Mouse (Mus musculus) kidney, embryonic 14.5 days (tissue): ENCODE measurements at regions not wholly inside any gene's neighbourhood (a gene's known extent, or its start where the extent isn't known, plus 50 kb on each side); places are given as distances from the start of the nearest gene placed in this dataset.

Experiments used
- ATAC-seq: fragments of 200-750 bp; cut with Nextera tagmentation; 2 replicates; pipeline ENCODE4 v1.8.0; 2017; ENCODE audit warnings: moderate number of reproducible peaks, mild to moderate bottlenecking, moderate TSS enrichment, moderate library complexity; ENCODE audit not compliant: low FRiP score, low TSS enrichment
- H3K27ac ChIP-seq: fragments of 300-500 bp; sonication (generic); 2 replicates; pipeline ENCODE4 v1.5.1; 2014; ENCODE audit warnings: low read depth, mild to moderate bottlenecking, low read length, moderate library complexity, mixed read lengths
- H3K27me3 ChIP-seq: fragments of 300-500 bp; sonication (generic); 2 replicates; pipeline ENCODE4 v1.6.1; 2014; ENCODE audit warnings: mild to moderate bottlenecking, low read length; ENCODE audit not compliant: control insufficient read depth, insufficient read depth
- H3K36me3 ChIP-seq: fragments of 300-500 bp; sonication (generic); 2 replicates; pipeline ENCODE4 v1.6.1; 2014; ENCODE audit warnings: low read length, mixed read lengths; ENCODE audit not compliant: control insufficient read depth, insufficient read depth
- H3K4me1 ChIP-seq: fragments of 300-500 bp; sonication (generic); 2 replicates; pipeline ENCODE4 v1.6.1; 2014; ENCODE audit warnings: low read length, mixed read lengths; ENCODE audit not compliant: control insufficient read depth, insufficient read depth
- H3K4me2 ChIP-seq: fragments of 300-500 bp; sonication (generic); replicated peaks from 2 replicates; pipeline ENCODE4 v1.6.1; 2014; ENCODE audit warnings: low read depth, mild to moderate bottlenecking, low read length
- H3K4me3 ChIP-seq: fragments of 300-500 bp; sonication (generic); 2 replicates; pipeline ENCODE4 v1.5.1; 2014; ENCODE audit warnings: mild to moderate bottlenecking, low read length
- H3K9ac ChIP-seq: fragments of 300-500 bp; sonication (generic); 2 replicates; pipeline ENCODE4 v1.6.1; 2014; ENCODE audit warnings: low read depth, mild to moderate bottlenecking, low read length, moderate library complexity
- H3K9me3 ChIP-seq: fragments of 300-500 bp; sonication (generic); 2 replicates; pipeline ENCODE4 v1.6.1; 2016; ENCODE audit warnings: low read length; ENCODE audit not compliant: control insufficient read depth
- WGBS: fragments of 180-500 bp; shearing (Covaris S2); extraction: QIAGEN DNeasy Blood & Tissue Kit; methylation state at CpG from one replicate; pipeline ENCODE4 v1.1.7; 2014; 5-methylcytosine and 5-hydroxymethylcytosine counted together

DNA sequence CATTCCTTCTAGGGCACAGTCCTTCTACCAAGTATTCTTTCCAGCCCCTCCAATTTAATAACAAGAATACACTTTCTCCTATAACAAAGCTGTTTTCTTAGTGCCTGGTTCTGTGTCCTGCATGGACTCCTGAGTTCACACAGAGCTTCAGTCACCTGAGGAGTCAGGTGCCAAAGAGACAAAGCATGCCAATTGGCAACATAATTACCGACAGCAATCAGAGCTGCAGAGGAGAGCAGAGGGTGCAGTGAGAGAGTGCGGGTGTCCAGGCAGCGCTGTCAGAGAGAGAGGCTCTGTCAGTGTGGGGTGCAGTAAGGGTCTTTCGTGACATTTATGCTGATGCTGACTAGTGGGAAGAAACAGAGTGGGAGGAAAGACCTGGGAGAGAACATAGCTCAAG is 807.2 kb upstream of the Car8 start:
- Histone ChIP-seq H3K4me3 (no peak overlapping the region), H3K4me2 (no peak overlapping the region), H3K36me3 (no peaks in the 10 kb centered on the region), H3K9me3 (no peaks in the 10 kb centered on the region), H3K4me1 (no peaks in the 10 kb centered on the region), H3K27ac (no peak overlapping the region), H3K9ac (no peak overlapping the region), H3K27me3 (no peaks in the 10 kb centered on the region)
- no peak for ATAC-seq
- 67% methylated on average over 4 of the region's 4 CpGs for WGBS

DNA sequence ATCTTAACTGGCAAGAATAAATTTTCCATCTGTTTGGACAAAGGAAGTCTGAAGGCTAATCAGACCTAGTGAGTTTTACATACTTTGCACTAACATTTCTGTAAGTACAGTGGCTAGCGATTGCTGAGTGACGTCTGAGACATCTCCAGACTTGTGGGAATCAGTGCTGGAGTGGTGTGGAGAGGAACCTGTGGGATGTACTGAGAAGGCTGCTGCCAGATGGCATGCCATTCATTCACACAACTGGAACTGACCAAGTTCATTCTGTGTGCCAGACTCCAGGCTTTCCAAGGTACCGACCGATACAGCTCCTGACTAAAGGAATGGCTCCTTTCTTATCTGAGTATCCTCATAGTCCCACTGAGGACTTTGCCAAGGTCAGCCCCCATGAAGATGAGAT is 797.2 kb upstream of the Car8 start:
- H3K9ac ChIP-seq = no peak overlapping the region
- no peak overlapping the region for H3K4me3 ChIP-seq
- no peaks in the 10 kb centered on the region for H3K36me3 ChIP-seq
- no peaks in the 10 kb centered on the region for H3K9me3 ChIP-seq
- no peaks in the 10 kb centered on the region for H3K4me1 ChIP-seq
- no peak for ATAC-seq
- H3K4me2 ChIP-seq = no peak overlapping the region
- H3K27ac ChIP-seq = no peak overlapping the region
- no peaks in the 10 kb centered on the region for H3K27me3 ChIP-seq
- 81% methylated on average over 4 of the region's 4 CpGs for WGBS

DNA sequence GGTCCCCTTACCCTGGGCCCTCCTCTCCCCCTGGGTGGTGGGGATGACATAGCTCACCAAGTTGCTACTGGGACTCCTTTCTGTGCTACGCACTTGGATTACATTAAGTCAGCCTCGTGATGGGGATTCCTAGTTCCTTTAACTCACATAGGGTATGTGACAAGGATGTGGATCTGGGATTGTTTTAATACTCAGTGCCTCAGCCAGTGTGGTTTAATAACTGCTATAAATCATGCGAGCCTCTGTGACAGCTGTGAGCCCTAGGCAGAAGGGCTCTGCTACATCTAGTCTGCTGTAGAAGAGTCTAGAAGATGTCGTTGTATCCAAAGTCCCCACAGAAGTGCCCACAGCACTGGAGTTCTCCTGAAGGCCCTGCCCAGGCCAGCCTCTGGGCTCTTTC is 796.5 kb upstream of the Car8 start:
- no peaks in the 10 kb centered on the region for H3K27me3 ChIP-seq
- no peak overlapping the region for H3K4me2 ChIP-seq
- no peak overlapping the region for H3K9ac ChIP-seq
- H3K27ac ChIP-seq = no peak overlapping the region
- ATAC-seq = peak; percentile 47; the same call in 1 of the 2 replicates
- 51% methylated on average over 4 of the region's 4 CpGs for WGBS
- no peaks in the 10 kb centered on the region for H3K36me3 ChIP-seq
- H3K4me1 ChIP-seq = no peaks in the 10 kb centered on the region
- H3K4me3 ChIP-seq = no peak overlapping the region
- H3K9me3 ChIP-seq = no peaks in the 10 kb centered on the region

DNA sequence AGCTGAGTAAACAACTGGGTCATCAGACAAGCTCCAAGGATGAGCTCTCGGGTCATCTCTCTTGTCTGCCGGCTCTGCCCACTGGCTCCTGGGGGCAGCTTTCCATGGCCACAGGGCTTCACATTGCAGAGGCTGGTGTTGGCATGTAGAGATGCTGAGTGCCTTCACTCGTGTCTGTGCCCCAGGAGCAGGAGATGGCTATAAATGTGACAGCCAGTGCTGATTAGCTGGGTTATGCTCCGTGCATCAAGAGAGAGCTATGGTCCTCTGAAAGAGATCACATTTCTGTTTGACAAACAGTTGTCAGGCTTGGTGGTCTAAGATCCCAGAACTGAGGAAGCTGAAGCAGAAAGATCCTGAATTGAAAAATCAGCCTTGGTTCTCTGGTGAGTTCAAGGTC is 795.4 kb upstream of the Car8 start:
- Histone ChIP-seq H3K27me3 (no peaks in the 10 kb centered on the region), H3K27ac (no peak overlapping the region), H3K9ac (no peak overlapping the region), H3K9me3 (no peaks in the 10 kb centered on the region), H3K4me3 (no peak overlapping the region), H3K4me2 (no peak overlapping the region), H3K36me3 (no peaks in the 10 kb centered on the region), H3K4me1 (no peaks in the 10 kb centered on the region)
- WGBS = 15% methylated on average over 4 of the region's 4 CpGs
- ATAC-seq = peak; percentile 62

DNA sequence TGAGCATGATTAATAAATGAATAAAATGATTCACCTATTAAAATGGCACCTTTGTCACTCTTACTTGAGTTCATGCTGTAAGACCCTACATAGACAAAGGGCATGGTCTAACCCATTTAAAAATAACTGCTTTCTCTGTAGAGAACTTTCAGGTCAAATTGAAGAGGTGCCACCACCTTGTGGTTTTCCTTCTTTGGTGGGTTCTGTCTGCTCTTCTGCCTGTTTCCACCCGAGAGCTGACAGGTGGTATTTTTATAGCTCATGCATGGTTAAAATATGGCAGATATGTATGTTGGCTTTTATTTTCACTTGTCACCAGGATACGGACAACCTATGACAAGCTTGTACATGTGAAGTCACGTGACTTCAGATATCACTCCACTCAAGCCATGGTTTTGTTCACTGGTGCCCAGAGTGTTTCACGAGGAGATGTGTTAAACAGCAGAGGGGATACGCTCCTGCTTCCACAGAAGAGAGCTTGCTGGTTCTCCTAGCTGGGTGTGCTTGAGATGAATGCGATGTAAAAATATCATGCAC is 794.3 kb upstream of the Car8 start:
- Histone ChIP-seq H3K27ac (no peak overlapping the region), H3K9me3 (no peaks in the 10 kb centered on the region), H3K4me1 (peaks cover 8% of the 10 kb centered on the region), H3K4me3 (no peak overlapping the region), H3K27me3 (no peaks in the 10 kb centered on the region), H3K4me2 (no peak overlapping the region), H3K36me3 (no peaks in the 10 kb centered on the region), H3K9ac (no peak overlapping the region)
- ATAC-seq = no peak
- WGBS = 89% methylated on average over 6 of the region's 6 CpGs

DNA sequence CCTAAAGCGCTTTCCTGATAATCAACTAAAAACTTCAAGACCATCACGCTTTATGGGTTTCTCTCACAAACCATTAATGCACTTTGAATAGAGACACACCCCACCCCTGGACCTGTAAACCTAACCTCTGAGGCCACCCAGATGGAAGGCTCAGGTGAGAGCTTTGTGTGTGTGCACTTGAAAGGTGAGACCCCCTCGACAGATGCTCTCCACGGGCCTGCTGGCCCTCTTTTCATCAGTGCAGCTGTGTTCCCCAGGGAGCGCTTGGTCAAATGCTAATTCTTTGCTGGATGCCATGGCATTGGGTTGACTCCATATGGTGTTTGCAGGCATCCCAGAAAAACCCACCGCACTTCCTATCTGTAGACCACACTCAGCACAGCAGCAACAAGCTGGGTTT is 792.8 kb upstream of the Car8 start:
- H3K4me3 ChIP-seq = no peak overlapping the region
- peaks cover 8% of the 10 kb centered on the region for H3K4me1 ChIP-seq
- WGBS = 57% methylated on average over 6 of the region's 6 CpGs
- no peak for ATAC-seq
- no peaks in the 10 kb centered on the region for H3K36me3 ChIP-seq
- H3K27me3 ChIP-seq = no peaks in the 10 kb centered on the region
- H3K27ac ChIP-seq = no peak overlapping the region
- H3K9ac ChIP-seq = no peak overlapping the region
- H3K4me2 ChIP-seq = no peak overlapping the region
- H3K9me3 ChIP-seq = no peaks in the 10 kb centered on the region

DNA sequence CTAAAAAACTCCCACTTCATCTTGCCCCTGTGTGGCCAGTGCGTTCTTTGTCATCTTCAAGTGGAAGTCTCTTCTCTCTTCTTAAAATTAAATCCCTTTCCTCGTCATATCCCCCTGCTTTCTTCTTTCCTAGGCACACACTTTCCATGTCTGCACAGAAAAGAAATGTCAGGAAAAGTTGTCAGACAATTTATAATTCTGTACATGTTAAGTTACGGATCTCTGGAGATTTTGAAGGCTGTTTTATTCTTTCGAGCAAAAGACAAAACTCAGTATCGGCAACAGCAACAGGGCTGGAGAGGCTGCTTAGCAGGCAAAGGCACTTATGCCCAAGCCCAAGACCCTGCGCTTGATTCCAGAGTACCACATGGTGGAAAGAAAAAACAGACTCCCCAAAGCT is 790.1 kb upstream of the Car8 start:
- Histone ChIP-seq H3K27ac (no peak overlapping the region), H3K9me3 (no peaks in the 10 kb centered on the region), H3K9ac (no peak overlapping the region), H3K4me2 (peak overlapping the region; percentile 95), H3K4me1 (peaks cover 8% of the 10 kb centered on the region), H3K27me3 (no peaks in the 10 kb centered on the region), H3K36me3 (no peaks in the 10 kb centered on the region), H3K4me3 (peak overlapping the region; percentile 41)
- no peak for ATAC-seq
- 12% methylated on average over 6 of the region's 6 CpGs for WGBS

DNA sequence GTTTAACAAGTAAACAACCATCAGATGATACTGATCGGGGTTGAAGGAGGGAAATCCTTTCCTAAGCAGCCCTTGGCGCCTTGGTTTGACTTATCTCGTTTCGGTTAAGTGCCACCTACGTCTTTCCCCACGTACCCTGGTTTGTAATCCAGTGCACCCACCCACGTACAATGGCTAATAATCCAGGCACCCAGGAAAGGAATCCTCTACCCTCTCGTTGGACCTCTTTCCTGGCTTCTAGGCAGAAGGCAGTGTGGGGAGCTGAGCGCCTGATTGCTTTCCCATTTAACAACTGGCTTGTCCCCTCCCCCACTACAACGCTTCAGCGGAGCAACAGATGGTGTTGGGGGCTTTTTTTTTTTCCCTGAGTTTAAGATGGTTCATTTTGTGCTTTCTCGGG is 789.6 kb upstream of the Car8 start:
- Histone ChIP-seq H3K36me3 (no peaks in the 10 kb centered on the region), H3K4me2 (peak overlapping the region; percentile 95), H3K4me1 (peaks cover 8% of the 10 kb centered on the region), H3K9me3 (no peaks in the 10 kb centered on the region), H3K27ac (no peak overlapping the region), H3K9ac (peak overlapping the region; percentile 32), H3K27me3 (no peaks in the 10 kb centered on the region), H3K4me3 (peak overlapping the region; percentile 41)
- under 1% methylated on average over 12 of the region's 12 CpGs for WGBS
- no peak; the same call in 1 of the 2 replicates for ATAC-seq

DNA sequence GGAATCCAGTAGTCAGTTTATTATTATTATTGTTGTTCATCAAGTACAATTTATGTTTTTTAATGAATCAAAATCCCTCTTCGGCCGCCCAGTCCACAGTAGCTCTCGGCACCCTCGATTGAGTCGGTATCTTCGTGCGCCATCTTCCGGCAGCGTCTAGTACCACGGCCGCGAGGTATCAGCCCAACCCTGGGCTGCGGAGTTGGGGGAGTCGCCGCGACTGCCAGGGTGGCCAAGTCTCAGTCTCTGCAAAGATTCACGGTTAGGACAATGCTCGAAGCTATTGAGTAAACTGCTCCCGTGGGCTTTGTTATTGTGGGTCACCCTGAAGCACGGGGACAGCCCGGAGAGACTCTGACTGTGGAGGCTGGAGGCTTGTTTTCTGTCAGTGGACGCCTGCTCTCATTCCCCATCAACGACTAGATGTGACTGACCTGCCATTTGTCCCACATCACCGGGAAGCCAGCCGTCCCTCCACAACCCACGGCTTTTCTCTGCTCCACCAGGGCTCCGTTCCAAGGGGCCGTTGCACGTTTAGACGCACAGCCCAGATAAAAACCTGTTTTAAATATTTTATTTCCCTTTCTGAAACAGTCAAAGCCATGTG is 789.1 kb upstream of the Car8 start:
- no peaks in the 10 kb centered on the region for H3K36me3 ChIP-seq
- H3K4me3 ChIP-seq = peak overlapping the region; percentile 41
- peak; percentile 86 for ATAC-seq
- peaks cover 8% of the 10 kb centered on the region for H3K4me1 ChIP-seq
- H3K27ac ChIP-seq = no peak overlapping the region
- WGBS = under 1% methylated on average over 30 of the region's 30 CpGs
- no peaks in the 10 kb centered on the region for H3K9me3 ChIP-seq
- no peaks in the 10 kb centered on the region for H3K27me3 ChIP-seq
- peak overlapping the region; percentile 32; the same call in 1 of the 2 replicates for H3K9ac ChIP-seq
- peak overlapping the region; percentile 95 for H3K4me2 ChIP-seq
